8 mouse cellular contexts compared by ENCODE assay signal in genomic region chr7:6730241-6730640, GRCm38 (mm10). TPM values are rescaled to one million over a fixed set of nuclear protein-coding genes. Genes with fewer than 3 reads are reported as not detected.
DNase-seq lines count a peak whose midpoint lies in the region; ATAC-seq lines count a peak whose summit lies in the region.

Gene Peg3, minus strand, starts transcription at chr7:6730431.
Gene Usp29, plus strand, starts transcription at chr7:6730578.

- no peaks in the 10 kb centered on the region for H3K4me1 ChIP-seq in embryonic facial prominence, embryonic 15.5 days
- H3K4me1 ChIP-seq in heart, embryonic 10.5 days: no peaks in the 10 kb centered on the region
- H3K4me1 ChIP-seq in limb, embryonic 12.5 days (replicated peaks): no peaks in the 10 kb centered on the region
- H3K4me1 ChIP-seq in midbrain, embryonic 15.5 days: 0 out of 2 replicates have a peak, but pooled peaks cover 3% of the 10 kb centered on the region

- H3K9me3 ChIP-seq in embryonic facial prominence, embryonic 15.5 days (replicated peaks): peaks cover 31% of the 10 kb centered on the region
- peaks cover 40% of the 10 kb centered on the region for H3K9me3 ChIP-seq in heart, embryonic 10.5 days
- H3K9me3 ChIP-seq in limb, embryonic 12.5 days: peaks cover 46% of the 10 kb centered on the region
- H3K9me3 ChIP-seq in midbrain, embryonic 15.5 days: peaks cover 20% of the 10 kb centered on the region; the same call in 1 of the 2 replicates

- WGBS in embryonic facial prominence, embryonic 15.5 days: 58% methylated on average over 24 of the region's 24 CpGs
- 50% methylated on average over 24 of the region's 24 CpGs for WGBS in heart, embryonic 10.5 days
- WGBS in limb, embryonic 12.5 days: 57% methylated on average over 24 of the region's 24 CpGs
- WGBS in midbrain, embryonic 15.5 days: 51% methylated on average over 24 of the region's 24 CpGs

- H3K9ac ChIP-seq in embryonic facial prominence, embryonic 15.5 days: peak within 1 kb of the TSS; percentile 47
- peak within 1 kb of the TSS; percentile 65 for H3K9ac ChIP-seq in limb, embryonic 12.5 days (replicated peaks)
- H3K9ac ChIP-seq in midbrain, embryonic 15.5 days: peak within 1 kb of the TSS; percentile 71

- H3K4me3 ChIP-seq in embryonic facial prominence, embryonic 15.5 days (replicated peaks): peak within 1 kb of the TSS; percentile 55
- H3K4me3 ChIP-seq in heart, embryonic 10.5 days: peak within 1 kb of the TSS; percentile 68
- peak within 1 kb of the TSS; percentile 62 for H3K4me3 ChIP-seq in limb, embryonic 12.5 days (replicated peaks)
- peak within 1 kb of the TSS; percentile 65 for H3K4me3 ChIP-seq in midbrain, embryonic 15.5 days

- peaks cover 3% of the 10 kb centered on the region; the same call in 1 of the 2 replicates for H3K36me3 ChIP-seq in embryonic facial prominence, embryonic 15.5 days
- peaks cover 24% of the 10 kb centered on the region for H3K36me3 ChIP-seq in heart, embryonic 10.5 days
- H3K36me3 ChIP-seq in limb, embryonic 12.5 days: peaks cover 19% of the 10 kb centered on the region
- no peaks in the 10 kb centered on the region for H3K36me3 ChIP-seq in midbrain, embryonic 15.5 days (replicated peaks)

- H3K4me2 ChIP-seq in embryonic facial prominence, embryonic 15.5 days (replicated peaks): peak within 1 kb of the TSS; percentile 49
- peak within 1 kb of the TSS; percentile 55 for H3K4me2 ChIP-seq in limb, embryonic 12.5 days
- peak within 1 kb of the TSS; percentile 50 for H3K4me2 ChIP-seq in midbrain, embryonic 15.5 days

- H3K27me3 ChIP-seq in embryonic facial prominence, embryonic 15.5 days: no peaks in the 10 kb centered on the region
- H3K27me3 ChIP-seq in heart, embryonic 10.5 days (ENCODE audit: insufficient read depth, poor library complexity, severe bottlenecking): no peaks in the 10 kb centered on the region
- no peaks in the 10 kb centered on the region for H3K27me3 ChIP-seq in limb, embryonic 12.5 days
- no peaks in the 10 kb centered on the region for H3K27me3 ChIP-seq in midbrain, embryonic 15.5 days (replicated peaks)

- peak; percentile 18 for DNase-seq in thymus, postnatal 4 days
- DNase-seq in thymus, postnatal 36 days: no peak
- peak; percentile 97 for DNase-seq in heart, embryonic 10.5 days (ENCODE audit: low spot score)
- DNase-seq in kidney, adult 9 months: peak; percentile 59
- peak; percentile 95 for DNase-seq in telencephalon, adult 2 months (ENCODE audit: low read depth, low spot score)

- peak; percentile 75 for ATAC-seq in embryonic facial prominence, embryonic 15.5 days (ENCODE audit: insufficient number of reproducible peaks, low FRiP score, low TSS enrichment, low read depth)
- ATAC-seq in limb, embryonic 12.5 days (ENCODE audit: insufficient number of reproducible peaks, insufficient read depth, low FRiP score, low TSS enrichment, low read depth): peak; percentile 66
- ATAC-seq in midbrain, embryonic 15.5 days (replicated peaks): peak; percentile 43

- peak within 1 kb of the TSS; percentile 94 for H3K27ac ChIP-seq in embryonic facial prominence, embryonic 15.5 days (replicated peaks)
- H3K27ac ChIP-seq in heart, embryonic 10.5 days: peak within 1 kb of the TSS; percentile 89
- peak within 1 kb of the TSS; percentile 92 for H3K27ac ChIP-seq in limb, embryonic 12.5 days
- H3K27ac ChIP-seq in midbrain, embryonic 15.5 days: peak within 1 kb of the TSS; percentile 92

RNA-seq across cellular contexts. Expression of gene Peg3, which starts in this region (rescaled TPM):
- polyA plus RNA-seq in embryonic facial prominence, embryonic 15.5 days (2015; fragmentation: Nextera tagmentation; extraction: Ambion mirVana): 213 and 237 TPM in 2 replicates
- polyA plus RNA-seq in heart, embryonic 10.5 days (2016; fragmentation: Nextera tagmentation; extraction: Ambion mirVana): 198 and 307 TPM in 2 replicates
- 217 and 263 TPM in 2 replicates for polyA plus RNA-seq in limb, embryonic 12.5 days (2016; fragmentation: Nextera tagmentation; extraction: Ambion mirVana)
- polyA plus RNA-seq in midbrain, embryonic 15.5 days (2015; fragmentation: Nextera tagmentation; extraction: Ambion mirVana): 95.1 and 98.5 TPM in 2 replicates

RNA-seq across cellular contexts. Expression of gene Usp29, which starts in this region (rescaled TPM):
- polyA plus RNA-seq in embryonic facial prominence, embryonic 15.5 days (2015; fragmentation: Nextera tagmentation; extraction: Ambion mirVana): 9.3 and 9.9 TPM in 2 replicates
- polyA plus RNA-seq in heart, embryonic 10.5 days (2016; fragmentation: Nextera tagmentation; extraction: Ambion mirVana): 11.4 and 20.7 TPM in 2 replicates
- 15.4 and 15.8 TPM in 2 replicates for polyA plus RNA-seq in limb, embryonic 12.5 days (2016; fragmentation: Nextera tagmentation; extraction: Ambion mirVana)
- 36.2 and 42.4 TPM in 2 replicates for polyA plus RNA-seq in midbrain, embryonic 15.5 days (2015; fragmentation: Nextera tagmentation; extraction: Ambion mirVana)

Comparison
In these comparisons a context has a peak if more than half of its experiments do, and no peak if none do; other contexts are left out.
1. DNase-seq: peak in thymus, postnatal 4 days (single experiment), heart, embryonic 10.5 days (single experiment), kidney, adult 9 months (single experiment) and telencephalon, adult 2 months (single experiment); none in thymus, postnatal 36 days (0 of 2).
2. Peak in every context shown above with its lines, with median percentiles within 50 percentile points of each other: ATAC-seq, H3K27ac ChIP-seq, H3K4me2 ChIP-seq, H3K4me3 ChIP-seq and H3K9ac ChIP-seq.